Mouse (Mus musculus): Measurements from ENCODE around the gene Bglap3.
"Not testable (repeated sequence)": the region's sequence is repeated elsewhere in the genome, so short reads cannot be mapped to it uniquely, and the experiment has no call there.

Gene Bglap3

GRCm38 (mm10) chr3:88376644-88377043 lies 4.1 kb upstream of the Bglap3 start:
- DNase-seq (ENCODE audit: low spot score), result not testable (repeated sequence)

GRCm38 (mm10) chr3:88375750-88376626 lies 3.4 kb upstream of the Bglap3 start:
- DNase-seq (ENCODE audit: low spot score), result not testable (repeated sequence)

- DNase-seq (ENCODE audit: low spot score), result not testable (repeated sequence)
Measured at GRCm38 (mm10) chr3:88368511-88368910, 4.0 kb downstream of the Bglap3 start.

GRCm38 (mm10) chr3:88367517-88367916 lies 5.0 kb downstream of the Bglap3 start:
- not testable (repeated sequence) for DNase-seq (ENCODE audit: low spot score)

- not testable (repeated sequence) for DNase-seq (ENCODE audit: low spot score)
Measured at GRCm38 (mm10) chr3:88366830-88367428, 5.6 kb downstream of the Bglap3 start.

GRCm38 (mm10) chr3:88365705-88366361 lies 6.7 kb downstream of the Bglap3 start:
- DNase-seq (ENCODE audit: low spot score), result no peak

GRCm38 (mm10) chr3:88364337-88364736 lies 8.2 kb downstream of the Bglap3 start, which contains the start of gene Paqr6:
Gene Paqr6, plus strand, starts transcription at chr3:88364584.
- DNase-seq (ENCODE audit: low spot score), result peak; percentile 48

- no peak for DNase-seq (ENCODE audit: low spot score)
Measured at GRCm38 (mm10) chr3:88363700-88364099, 8.8 kb downstream of the Bglap3 start.

GRCm38 (mm10) chr3:88361612-88362313 lies 10.8 kb downstream of the Bglap3 start:
- no peak for DNase-seq (ENCODE audit: low spot score)

GRCm38 (mm10) chr3:88361096-88361495 lies 11.4 kb downstream of the Bglap3 start:
- DNase-seq (ENCODE audit: low spot score), result no peak

- no peak for DNase-seq (ENCODE audit: low spot score)
Measured at GRCm38 (mm10) chr3:88359989-88360388, 12.6 kb downstream of the Bglap3 start.

- DNase-seq (ENCODE audit: low spot score), result no peak
Measured at GRCm38 (mm10) chr3:88359584-88359983, 13.0 kb downstream of the Bglap3 start.

GRCm38 (mm10) chr3:88354396-88355165 lies 18.0 kb downstream of the Bglap3 start:
- DNase-seq (ENCODE audit: low spot score), result no peak

- DNase-seq (ENCODE audit: low spot score), result no peak
Measured at GRCm38 (mm10) chr3:88352907-88353306, 19.6 kb downstream of the Bglap3 start.

GRCm38 (mm10) chr3:88350732-88351131 lies 21.8 kb downstream of the Bglap3 start:
- DNase-seq (ENCODE audit: low spot score), result no peak

GRCm38 (mm10) chr3:88339006-88339405 lies 33.5 kb downstream of the Bglap3 start:
- DNase-seq (ENCODE audit: low spot score), result no peak

GRCm38 (mm10) chr3:88338316-88338715 lies 34.2 kb downstream of the Bglap3 start:
- DNase-seq (ENCODE audit: low spot score), result no peak

GRCm38 (mm10) chr3:88337367-88338020 lies 35.0 kb downstream of the Bglap3 start:
- DNase-seq (ENCODE audit: low spot score), result no peak

GRCm38 (mm10) chr3:88336058-88337013 lies 36.2 kb downstream of the Bglap3 start, which contains the start of the genes Tmem79 and Smg5:
Gene Tmem79, minus strand, starts transcription at chr3:88336148.
Gene Smg5, plus strand, starts transcription at chr3:88336260.
- DNase-seq (ENCODE audit: low spot score), result peak; percentile 92
